Mouse (Mus musculus) kidney, postnatal 36 days (tissue): ENCODE data around the gene Pnmal1.

Source experiments
- DNase-seq, 2 experiments: peaks; one replicate each; pipeline ENCODE4 v3.0.0; 2021 to 2022; ENCODE audit warnings: mixed read lengths in 2 of 2

The Pnmal1 gene

GRCm38 (mm10) chr7:16924037-16924834, 35.2 kb upstream of the Pnmal1 start, which contains the start of gene Calm3:
TSS of gene Calm3 (minus strand) at chr7:16924114.
- DNase-seq: peak; percentile 99

DNA sequence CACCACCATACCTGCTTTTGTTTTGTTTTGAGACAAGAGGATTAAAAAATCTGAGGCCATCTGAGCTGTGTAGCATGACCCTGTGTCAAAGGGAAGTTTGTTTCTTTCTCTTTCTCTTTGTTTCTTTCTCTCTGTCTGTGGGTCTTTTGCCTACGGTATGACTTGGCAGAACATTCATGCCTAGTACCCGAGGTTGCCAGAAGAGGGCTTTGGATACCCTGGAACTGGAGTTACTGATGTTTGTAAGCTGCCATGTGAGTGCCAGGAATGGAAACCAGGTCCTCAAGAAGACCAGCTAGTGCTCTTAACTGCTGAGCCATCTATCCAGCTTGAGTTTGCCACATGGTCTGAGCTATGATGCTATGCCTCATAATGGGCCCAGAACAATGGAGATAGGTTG, 31.1 kb upstream of the Pnmal1 start:
- DNase-seq: no peak

DNA sequence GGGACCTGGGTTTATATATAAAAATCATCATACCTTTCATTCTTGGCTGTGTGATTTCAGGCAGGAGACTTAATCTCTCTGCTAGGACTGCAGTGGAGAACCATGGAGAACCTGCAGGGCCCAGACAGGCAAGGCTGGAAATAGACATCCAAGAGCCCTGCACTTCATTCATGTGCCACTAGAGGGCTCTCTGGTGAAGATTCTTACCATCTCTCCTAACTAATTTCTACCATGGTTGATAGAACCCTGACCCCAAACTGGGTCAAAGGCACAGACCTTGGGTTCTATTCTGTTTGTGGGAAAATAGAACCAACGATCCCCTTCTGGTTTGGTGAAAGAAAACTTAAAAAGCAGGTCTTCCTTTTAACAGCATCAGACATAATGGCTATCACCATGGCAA, 28.6 kb upstream of the Pnmal1 start:
- DNase-seq: peak; percentile 71 to 87

GRCm38 (mm10) chr7:16931968-16932627, 27.4 kb upstream of the Pnmal1 start:
- DNase-seq: peak; percentile 81 to 92

- peak; percentile 67 to 83 for DNase-seq
These were observed 26.5 kb upstream of the Pnmal1 start for GRCm38 (mm10) chr7:16932704-16933577.

GRCm38 (mm10) chr7:16937312-16937711, 22.2 kb upstream of the Pnmal1 start:
- DNase-seq: no peak

- DNase-seq: no peak
These were observed 21.2 kb upstream of the Pnmal1 start for GRCm38 (mm10) chr7:16938117-16938791.

DNA sequence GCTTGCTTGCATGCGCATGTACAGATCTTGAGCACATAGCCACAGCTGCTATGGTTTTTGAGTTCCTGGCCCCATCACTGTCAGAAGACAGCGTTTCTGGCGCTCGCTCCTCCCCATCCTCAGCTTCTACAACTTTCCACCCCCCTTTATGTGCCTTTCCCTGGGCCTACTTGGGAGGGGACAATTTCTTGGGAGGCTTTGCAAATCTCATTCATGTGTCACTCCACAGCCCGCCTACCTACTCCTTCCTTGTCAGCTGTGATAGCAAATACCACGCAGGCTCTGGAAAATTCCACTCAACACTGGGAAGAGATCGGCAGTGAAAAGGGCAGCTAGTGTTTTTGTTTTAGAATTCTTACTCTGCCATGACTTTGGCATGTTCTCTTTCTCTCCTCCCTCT, 19.2 kb upstream of the Pnmal1 start:
- DNase-seq: peak; percentile 43 to 49

GRCm38 (mm10) chr7:16942861-16943260, 16.6 kb upstream of the Pnmal1 start:
- no peak for DNase-seq

GRCm38 (mm10) chr7:16944061-16944807, 15.2 kb upstream of the Pnmal1 start, which contains the start of gene Pnmal2:
TSS of gene Pnmal2 (plus strand) at chr7:16944682.
- peak; percentile 81 to 85 for DNase-seq

GRCm38 (mm10) chr7:16944808-16945315, 14.6 kb upstream of the Pnmal1 start:
- peak in 1 of 2 experiments; percentile 14 for DNase-seq

GRCm38 (mm10) chr7:16945419-16945818, 14.1 kb upstream of the Pnmal1 start:
- no peak for DNase-seq

DNA sequence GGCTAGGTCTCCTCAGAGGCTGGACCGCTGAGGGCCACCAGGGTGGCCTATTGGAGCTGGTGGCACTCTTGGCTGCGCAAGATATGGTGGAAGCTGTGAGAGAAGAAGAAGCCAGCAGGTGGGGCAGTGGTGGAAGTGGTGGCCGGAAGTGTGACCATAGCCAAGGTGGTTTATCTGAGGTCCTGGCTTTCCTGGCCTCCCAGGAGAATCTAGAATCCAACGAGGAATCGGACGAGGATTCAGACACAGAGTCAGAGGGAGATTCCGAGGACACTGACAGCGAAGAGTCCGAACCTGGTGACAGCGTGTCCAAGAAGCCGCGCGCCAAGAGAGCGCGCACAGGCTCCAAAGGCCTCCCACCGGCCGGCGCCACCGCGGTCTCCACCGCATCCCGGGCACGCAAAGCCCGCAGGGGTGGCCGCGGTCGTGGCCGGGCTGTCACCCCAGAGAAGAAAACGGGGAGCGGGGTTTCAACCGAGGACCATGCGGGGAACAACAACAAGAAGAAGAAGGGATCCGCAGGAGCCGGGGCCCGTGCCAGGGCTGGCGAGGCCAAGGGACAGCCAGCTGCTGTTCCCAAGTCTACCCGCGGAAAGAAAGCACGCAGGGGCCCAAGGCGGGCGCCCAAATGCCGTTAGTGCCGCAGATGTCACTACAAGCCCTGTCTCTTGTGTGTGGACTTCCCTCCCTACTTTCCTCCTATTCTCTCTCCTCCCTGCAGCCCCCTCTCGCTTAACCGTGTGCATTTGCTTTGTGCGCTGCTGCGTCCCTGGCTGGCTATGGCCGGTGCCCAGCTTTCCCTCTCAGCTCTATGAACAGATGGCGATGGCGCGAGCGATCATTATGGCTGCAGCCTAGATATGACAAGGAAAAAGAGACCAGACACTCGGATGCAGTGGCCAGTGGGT, 12.8 kb upstream of the Pnmal1 start:
- peak in 1 of 2 experiments; percentile 27 for DNase-seq

DNA sequence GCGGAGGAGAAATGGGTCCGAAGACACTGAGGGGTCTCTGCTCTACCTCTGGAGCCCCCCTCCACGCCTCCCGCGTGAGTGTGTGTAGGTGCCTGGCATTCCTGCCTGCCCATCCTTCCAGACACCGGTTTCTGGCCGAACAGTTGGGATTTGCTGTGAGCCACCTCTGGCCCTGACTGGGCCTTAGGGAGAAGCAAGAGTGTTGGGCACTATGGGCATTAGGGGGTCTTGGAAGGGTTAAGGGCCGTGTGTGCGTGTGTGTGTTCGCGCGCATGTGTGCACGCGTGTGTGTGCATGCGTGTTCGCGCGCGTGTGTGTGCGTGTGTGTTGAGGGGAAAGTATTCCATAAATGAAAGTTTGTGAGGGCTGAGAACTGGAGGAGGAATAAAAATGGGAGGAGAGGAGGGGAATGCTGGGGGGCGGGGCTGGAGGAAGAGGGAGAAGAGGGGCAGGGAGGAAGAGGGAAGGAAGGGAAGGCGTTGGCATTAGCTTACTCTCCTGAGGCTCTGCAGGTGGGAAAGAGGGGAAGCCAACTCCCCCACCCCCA, 12.1 kb upstream of the Pnmal1 start:
- peak in 1 of 2 experiments; percentile 18 for DNase-seq

GRCm38 (mm10) chr7:16947959-16948361, 11.5 kb upstream of the Pnmal1 start:
- DNase-seq: peak in 1 of 2 experiments; percentile 40

DNA sequence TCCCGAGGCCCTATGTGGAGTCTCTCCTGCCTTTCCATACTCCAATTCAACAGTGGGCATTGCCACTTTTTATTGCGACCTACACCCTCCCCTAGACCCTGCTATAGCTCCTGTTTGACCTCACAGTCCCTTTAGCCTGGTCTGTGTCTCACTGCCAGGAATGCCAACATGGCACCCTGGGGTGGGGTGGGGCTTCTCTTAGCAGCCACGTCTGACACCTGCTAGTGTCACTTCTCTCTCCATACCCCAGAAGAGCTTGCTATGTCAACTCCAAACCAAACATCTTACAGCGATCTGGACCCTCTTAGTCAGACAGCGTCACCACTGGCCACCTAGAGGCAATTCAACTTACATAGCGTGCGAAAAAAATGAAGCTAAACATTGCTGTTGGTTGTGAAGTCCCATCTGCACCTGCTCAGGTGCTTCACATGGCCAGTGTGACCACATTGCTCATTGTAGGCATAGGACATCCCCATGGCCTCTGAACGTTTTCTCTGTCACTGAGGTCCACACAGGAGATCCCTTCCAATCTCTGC, 10.5 kb upstream of the Pnmal1 start:
- no peak for DNase-seq

GRCm38 (mm10) chr7:16949908-16950841, 9.3 kb upstream of the Pnmal1 start:
- peak; percentile 67 to 87 for DNase-seq

DNA sequence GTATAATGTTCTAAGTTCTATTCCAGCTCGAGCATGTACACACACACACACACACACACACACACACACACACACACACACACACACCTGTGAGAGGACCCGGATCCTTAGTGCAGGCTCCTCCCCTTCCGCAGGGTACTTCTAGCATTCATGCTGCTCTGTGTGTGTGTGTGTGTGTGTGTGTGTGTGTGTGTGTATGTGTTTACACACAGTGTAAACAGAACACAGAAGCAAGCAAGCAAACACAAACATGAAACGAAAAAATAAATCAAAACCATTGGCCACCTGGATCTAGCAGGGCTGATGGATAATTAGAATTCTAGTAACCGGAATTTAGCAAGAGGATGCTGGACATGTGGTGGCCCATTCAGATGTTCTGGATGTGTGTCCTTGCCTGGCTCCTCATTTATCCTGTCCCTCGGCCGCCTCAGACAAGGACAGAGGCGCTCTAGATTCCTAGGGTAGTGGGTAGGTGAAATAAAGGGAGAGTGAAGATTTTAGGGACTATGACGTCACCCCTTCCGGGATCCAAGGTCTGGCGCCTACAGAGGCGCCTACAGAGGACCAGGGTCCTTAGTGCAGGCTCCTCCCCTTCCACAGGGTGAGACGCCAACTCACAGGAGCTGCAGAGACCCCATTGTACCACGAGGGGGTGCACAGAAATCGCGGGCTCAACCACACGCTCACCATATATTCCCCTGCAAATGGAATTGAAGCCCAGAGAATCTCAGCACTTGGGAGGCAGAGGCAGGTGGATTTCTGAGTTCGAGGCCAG, 8.4 kb upstream of the Pnmal1 start:
- DNase-seq: peak; percentile 69 to 83
